Mouse (Mus musculus) forebrain, embryonic 11.5 days (tissue): Measurements from ENCODE around the gene Rd3l. TPM values are rescaled to one million over a fixed set of nuclear protein-coding genes. Genes with fewer than 3 reads are reported as not detected.

Source experiments
- ATAC-seq: fragments of 200-750 bp; cut with Nextera tagmentation; replicated peaks from 2 replicates; pipeline ENCODE4 v1.8.0; 2017; ENCODE audit warnings: moderate TSS enrichment; ENCODE audit not compliant: low FRiP score
- DNase-seq: peaks from one replicate; pipeline ENCODE4 v3.0.0-alpha.2; 2017; ENCODE audit warnings: low spot score
- H3K27ac ChIP-seq: fragments of 300-500 bp; sonication (generic); 2 replicates; pipeline ENCODE4 v1.5.1; 2014; ENCODE audit warnings: low read depth, low read length
- H3K27me3 ChIP-seq: fragments of 300-500 bp; sonication (generic); 2 replicates; pipeline ENCODE4 v1.6.1; 2014; ENCODE audit warnings: mild to moderate bottlenecking, low read length, mixed read lengths; ENCODE audit not compliant: control insufficient read depth, insufficient read depth
- H3K36me3 ChIP-seq: fragments of 300-500 bp; sonication (generic); 2 replicates; pipeline ENCODE4 v1.6.1; 2014; ENCODE audit warnings: mild to moderate bottlenecking, low read length, moderate library complexity, mixed read lengths; ENCODE audit not compliant: control insufficient read depth, insufficient read depth
- H3K4me1 ChIP-seq: fragments of 300-500 bp; sonication (generic); replicated peaks from 2 replicates; pipeline ENCODE4 v1.6.1; 2014; ENCODE audit warnings: low read length, mixed read lengths; ENCODE audit not compliant: control insufficient read depth, insufficient read depth
- H3K4me2 ChIP-seq: fragments of 300-500 bp; sonication (generic); 2 replicates; pipeline ENCODE4 v1.6.1; 2014; ENCODE audit warnings: low read depth, mild to moderate bottlenecking, low read length, moderate library complexity, mixed read lengths; ENCODE audit not compliant: severe bottlenecking
- H3K4me3 ChIP-seq: fragments of 300-500 bp; sonication (generic); 2 replicates; pipeline ENCODE4 v1.5.1; 2014; ENCODE audit warnings: low read depth, low read length
- H3K9ac ChIP-seq: fragments of 300-500 bp; sonication (generic); 2 replicates; pipeline ENCODE4 v1.6.1; 2014; ENCODE audit warnings: low read length
- H3K9me3 ChIP-seq: fragments of 300-500 bp; sonication (generic); 2 replicates; pipeline ENCODE4 v1.6.1; 2016; ENCODE audit warnings: low read length, mixed read lengths; ENCODE audit not compliant: control insufficient read depth
- WGBS: fragments of 180-500 bp; shearing (Covaris S2); extraction: QIAGEN DNeasy Blood & Tissue Kit; methylation state at CpG from one replicate; pipeline ENCODE4 v1.1.7; 2014; 5-methylcytosine and 5-hydroxymethylcytosine counted together
- polyA plus RNA-seq: library from polyadenylated mRNA; unstranded; fragments of >200 nt; fragmentation: Nextera tagmentation; extraction: Ambion mirVana; gene quantifications from 2 replicates; pipeline ENCODE4 v1.2.1, GENCODE M21; 2014

Gene Rd3l
- not detected in 2 replicates for polyA plus RNA-seq

DNA sequence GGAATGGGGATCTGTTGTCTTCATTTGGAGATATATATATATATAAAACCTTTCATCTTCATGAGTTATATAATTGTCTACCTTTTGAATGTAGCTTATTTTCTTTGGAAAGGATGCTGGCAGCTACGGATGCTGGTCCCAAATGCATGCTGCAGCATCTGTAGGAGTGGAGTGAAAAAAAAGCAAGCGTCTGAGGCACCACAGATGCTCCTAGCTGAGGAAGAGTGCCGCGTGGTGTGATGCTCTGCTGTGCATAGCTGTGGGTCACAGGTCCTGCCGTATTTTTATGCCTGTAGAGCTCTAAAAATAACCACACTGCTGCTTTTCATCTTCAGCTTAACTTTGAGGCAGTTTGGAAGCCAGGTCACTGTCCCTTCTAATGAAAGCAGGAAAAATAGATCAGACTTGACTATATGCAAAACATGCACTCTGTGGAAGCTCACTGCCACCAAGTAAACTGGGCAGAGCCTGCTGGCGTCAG lies at the start of gene Rd3l:
TSS of gene Rd3l (minus strand) at position 431 of the 481 bp plus-strand sequence.
- no peak within 1 kb of the TSS for H3K27ac ChIP-seq
- WGBS: 82% methylated on average over 6 of the region's 6 CpGs
- H3K36me3 ChIP-seq: no peaks in the 10 kb centered on the region
- H3K9me3 ChIP-seq: no peaks in the 10 kb centered on the region
- H3K4me3 ChIP-seq: no peak within 1 kb of the TSS
- no peak for ATAC-seq
- no peak within 1 kb of the TSS for H3K4me2 ChIP-seq
- DNase-seq: no peak
- H3K4me1 ChIP-seq: no peaks in the 10 kb centered on the region
- H3K27me3 ChIP-seq: no peaks in the 10 kb centered on the region
- H3K9ac ChIP-seq: no peak within 1 kb of the TSS

GRCm38 (mm10) chr12:112027408-112027807 lies 46.3 kb upstream of the Rd3l start:
- Histone ChIP-seq H3K27me3 (no peaks in the 10 kb centered on the region), H3K9me3 (no peaks in the 10 kb centered on the region; the same call in 1 of the 2 replicates), H3K4me3 (no peak overlapping the region), H3K9ac (no peak overlapping the region), H3K4me2 (no peak overlapping the region), H3K27ac (no peak overlapping the region), H3K4me1 (no peaks in the 10 kb centered on the region), H3K36me3 (no peaks in the 10 kb centered on the region)
- no peak for DNase-seq
- WGBS: 77% methylated on average over 4 of the region's 4 CpGs
- ATAC-seq: no peak

DNA sequence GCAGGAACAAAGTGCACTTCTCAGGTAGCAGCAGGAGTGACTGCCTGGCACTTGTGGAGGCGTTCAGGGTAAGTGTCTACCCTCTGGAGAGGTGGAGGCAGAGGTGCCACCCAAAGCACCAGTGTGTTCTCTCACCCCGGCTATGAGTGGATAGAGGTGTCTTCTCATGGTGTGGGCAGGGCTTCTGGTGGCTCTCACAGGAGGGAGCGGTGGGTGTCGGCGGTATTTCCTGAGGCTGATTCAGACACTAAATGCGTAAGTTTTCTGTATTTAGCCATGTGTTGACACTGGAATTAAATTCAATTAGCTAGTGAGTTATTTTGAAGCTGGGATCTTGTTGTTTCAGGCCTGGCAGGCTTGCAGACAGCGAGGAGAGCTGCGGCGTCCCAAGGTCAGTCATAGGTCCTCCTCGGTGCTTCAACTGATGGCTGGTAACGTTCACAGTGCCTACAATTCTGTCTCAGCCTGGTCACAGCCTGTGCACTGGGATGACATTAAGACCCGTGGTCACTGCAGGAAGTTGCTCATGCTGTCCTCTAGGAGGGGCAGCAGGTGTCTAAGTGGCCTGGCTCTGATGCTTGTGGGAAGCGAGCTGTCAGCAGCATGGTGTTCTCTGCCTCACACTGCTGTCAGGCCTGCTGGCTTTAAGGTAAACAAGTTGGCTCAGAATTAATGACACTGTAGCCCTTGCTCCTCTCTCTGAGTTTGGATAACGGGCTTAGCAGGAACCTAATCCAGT lies 45.0 kb upstream of the Rd3l start:
- WGBS: 88% methylated on average over 14 of the region's 14 CpGs

DNA sequence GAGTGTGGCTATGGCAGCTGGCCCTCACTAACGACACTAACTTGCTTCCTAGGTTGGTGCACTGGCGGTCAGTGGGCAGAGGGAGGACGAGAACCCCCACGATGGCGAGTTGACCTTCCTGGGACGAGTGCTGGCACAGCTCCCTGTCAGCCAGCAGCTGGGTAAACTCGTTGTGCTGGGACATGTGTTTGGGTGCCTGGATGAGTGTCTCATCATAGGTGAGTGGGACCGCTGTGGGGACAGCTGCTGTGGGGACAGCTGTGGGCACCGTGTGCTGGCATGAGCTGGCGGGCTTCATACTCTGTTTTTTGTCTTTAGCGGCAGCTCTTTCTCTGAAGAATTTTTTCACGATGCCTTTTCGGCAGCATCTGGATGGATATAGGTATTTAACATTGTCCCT lies 44.3 kb upstream of the Rd3l start:
- no peak for DNase-seq
- no peak overlapping the region for H3K4me2 ChIP-seq
- no peaks in the 10 kb centered on the region; the same call in 1 of the 2 replicates for H3K9me3 ChIP-seq
- no peak overlapping the region for H3K9ac ChIP-seq
- no peak overlapping the region for H3K27ac ChIP-seq
- no peak for ATAC-seq
- H3K4me3 ChIP-seq: no peak overlapping the region
- 93% methylated on average over 13 of the region's 13 CpGs for WGBS
- H3K36me3 ChIP-seq: no peaks in the 10 kb centered on the region
- H3K4me1 ChIP-seq: no peaks in the 10 kb centered on the region
- no peaks in the 10 kb centered on the region for H3K27me3 ChIP-seq

More for the DNA sequence above, 45.0 kb upstream of the Rd3l start:
- Histone ChIP-seq H3K27me3 (no peaks in the 10 kb centered on the region), H3K4me2 (no peak overlapping the region), H3K4me3 (no peak overlapping the region), H3K9ac (no peak overlapping the region), H3K9me3 (no peaks in the 10 kb centered on the region; the same call in 1 of the 2 replicates), H3K36me3 (no peaks in the 10 kb centered on the region), H3K4me1 (no peaks in the 10 kb centered on the region), H3K27ac (no peak overlapping the region)
- DNase-seq (no peak), ATAC-seq (no peak)

DNA sequence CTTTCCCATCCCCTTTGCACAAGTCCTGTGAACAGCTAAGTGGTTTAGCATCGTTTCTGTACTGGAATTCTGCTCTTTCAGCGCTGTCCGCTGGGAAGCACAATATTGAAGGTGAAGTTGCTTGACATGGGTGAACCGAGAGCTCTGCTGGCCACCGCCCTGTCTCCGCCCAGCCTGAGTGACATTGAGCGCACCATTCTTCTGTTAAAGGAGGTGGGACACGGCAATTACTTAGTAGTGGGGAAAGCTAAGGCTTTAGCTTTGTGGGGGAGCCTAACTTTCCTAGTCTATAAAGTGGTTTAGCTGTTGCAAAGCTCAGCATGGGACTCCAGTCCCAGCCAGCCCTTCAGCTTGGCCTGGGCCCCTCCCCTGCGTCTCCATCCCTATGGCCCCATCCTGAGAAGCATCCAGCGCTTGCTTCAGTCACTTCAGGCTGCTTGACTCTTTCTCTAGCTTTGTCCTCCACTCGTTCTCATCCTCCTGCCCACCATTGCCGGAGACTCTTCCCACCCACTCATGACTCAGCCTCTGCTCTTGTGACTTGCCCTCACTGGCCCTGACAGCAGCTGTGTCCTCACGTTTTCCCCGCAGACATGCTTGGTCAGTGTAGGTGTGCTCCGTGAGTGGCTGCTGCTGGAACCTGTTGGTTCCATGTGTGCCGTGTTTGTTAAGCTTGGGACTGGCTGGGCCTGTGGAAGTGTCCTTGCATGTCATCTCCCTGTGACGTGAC lies 43.6 kb upstream of the Rd3l start:
- no peaks in the 10 kb centered on the region for H3K4me1 ChIP-seq
- ATAC-seq: no peak

DNA sequence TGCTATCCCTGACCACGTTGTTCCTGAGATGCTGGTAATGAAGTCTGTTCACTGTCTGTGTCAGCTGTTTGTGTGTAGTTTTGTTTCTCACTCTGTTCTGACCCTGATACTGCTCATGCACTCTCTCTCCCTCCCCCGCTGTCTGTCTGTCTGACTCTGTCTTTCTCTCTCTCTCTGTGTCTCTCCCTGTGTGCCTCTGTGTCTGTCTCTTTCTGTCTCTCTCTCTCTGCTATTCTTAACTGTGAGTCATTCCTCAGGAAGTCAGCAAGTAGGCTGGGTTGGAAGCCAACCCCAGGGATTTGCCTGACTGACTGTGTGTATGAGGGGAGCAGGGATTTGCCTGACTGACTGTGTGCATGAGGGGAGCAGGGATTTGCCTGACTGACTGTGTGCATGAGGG lies 42.2 kb upstream of the Rd3l start:
- H3K36me3 ChIP-seq: no peaks in the 10 kb centered on the region
- H3K4me2 ChIP-seq: no peak overlapping the region
- ATAC-seq: no peak
- no peak overlapping the region for H3K27ac ChIP-seq
- DNase-seq: no peak
- no peaks in the 10 kb centered on the region for H3K27me3 ChIP-seq
- 89% methylated on average over 2 of the region's 2 CpGs for WGBS
- H3K9me3 ChIP-seq: no peaks in the 10 kb centered on the region; the same call in 1 of the 2 replicates
- H3K9ac ChIP-seq: no peak overlapping the region
- H3K4me3 ChIP-seq: no peak overlapping the region
- no peaks in the 10 kb centered on the region for H3K4me1 ChIP-seq

More for the DNA sequence above, 43.6 kb upstream of the Rd3l start:
- Histone ChIP-seq H3K27ac (no peak overlapping the region), H3K9me3 (no peaks in the 10 kb centered on the region; the same call in 1 of the 2 replicates), H3K9ac (no peak overlapping the region), H3K27me3 (no peaks in the 10 kb centered on the region), H3K4me3 (no peak overlapping the region), H3K36me3 (no peaks in the 10 kb centered on the region), H3K4me2 (no peak overlapping the region)
- no peak for DNase-seq
- WGBS: 81% methylated on average over 17 of the region's 17 CpGs

DNA sequence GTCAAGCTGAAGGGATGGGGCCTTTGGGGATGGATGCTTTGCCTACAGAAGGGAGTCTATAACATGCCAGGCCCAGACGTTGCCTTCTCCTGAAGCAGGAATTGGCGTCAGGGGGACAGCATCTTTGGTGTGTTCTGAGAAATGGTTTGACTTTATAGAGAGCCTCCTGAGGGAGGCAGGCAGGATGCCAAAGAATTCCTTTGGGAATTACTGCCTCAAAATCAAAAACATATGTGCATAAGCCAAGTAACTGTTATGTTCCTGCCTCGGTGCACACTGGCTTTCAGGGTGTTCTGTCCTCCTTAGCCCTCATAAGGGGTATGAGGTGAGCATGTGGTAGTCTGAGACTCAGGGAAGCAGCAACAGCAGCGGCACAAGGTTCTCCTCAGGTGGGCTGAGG lies 35.2 kb upstream of the Rd3l start:
- WGBS: 74% methylated on average over 4 of the region's 4 CpGs

GRCm38 (mm10) chr12:112013271-112013801 lies 32.2 kb upstream of the Rd3l start:
- WGBS: 6% methylated on average over 14 of the region's 14 CpGs

More for the DNA sequence above, 35.2 kb upstream of the Rd3l start:
- Histone ChIP-seq H3K4me2 (no peak overlapping the region), H3K27me3 (no peaks in the 10 kb centered on the region), H3K27ac (no peak overlapping the region), H3K9me3 (no peaks in the 10 kb centered on the region; the same call in 1 of the 2 replicates), H3K4me3 (no peak overlapping the region), H3K36me3 (no peaks in the 10 kb centered on the region), H3K9ac (no peak overlapping the region), H3K4me1 (peaks cover 5% of the 10 kb centered on the region; the same call in 1 of the 2 replicates)
- ATAC-seq (no peak), DNase-seq (no peak)

More at GRCm38 (mm10) chr12:112013271-112013801, 32.2 kb upstream of the Rd3l start:
- Histone ChIP-seq H3K9ac (peak overlapping the region; percentile 48), H3K36me3 (no peaks in the 10 kb centered on the region), H3K4me2 (peak overlapping the region; percentile 51), H3K27me3 (no peaks in the 10 kb centered on the region), H3K4me3 (peak overlapping the region; percentile 13), H3K4me1 (peaks cover 5% of the 10 kb centered on the region; the same call in 1 of the 2 replicates), H3K9me3 (no peaks in the 10 kb centered on the region; the same call in 1 of the 2 replicates), H3K27ac (peak overlapping the region; percentile 89)
- DNase-seq (peak; percentile 81), ATAC-seq (peak; percentile 87)
